Mouse (Mus musculus) intestine, postnatal 0 days (tissue): ENCODE measurements at regions not wholly inside any gene's neighbourhood (a gene's known extent, or its start where the extent isn't known, plus 50 kb on each side); places are given as distances from the start of the nearest gene placed in this dataset.
"Not testable (repeated sequence)": the region's sequence is repeated elsewhere in the genome, so short reads cannot be mapped to it uniquely, and the experiment has no call there.

ENCODE experiments used
- ATAC-seq: fragments of 200-750 bp; cut with Nextera tagmentation; 2 replicates; pipeline ENCODE4 v1.8.0; 2017; ENCODE audit warnings: mild to moderate bottlenecking, moderate TSS enrichment, moderate library complexity
- H3K27ac ChIP-seq: fragments of 300-500 bp; sonication (generic); 2 replicates; pipeline ENCODE4 v1.5.1; 2014; ENCODE audit warnings: mild to moderate bottlenecking, low read depth, low read length, moderate library complexity
- H3K27me3 ChIP-seq: fragments of 300-500 bp; sonication (generic); replicated peaks from 2 replicates; pipeline ENCODE4 v1.6.1; 2014; ENCODE audit warnings: low read length, mixed read lengths; ENCODE audit not compliant: control insufficient read depth, insufficient read depth
- H3K36me3 ChIP-seq: fragments of 300-500 bp; sonication (generic); 2 replicates; pipeline ENCODE4 v1.6.1; 2014; ENCODE audit warnings: mild to moderate bottlenecking, moderate library complexity; ENCODE audit not compliant: control insufficient read depth, insufficient read depth
- H3K4me1 ChIP-seq: fragments of 300-500 bp; sonication (generic); replicated peaks from 2 replicates; pipeline ENCODE4 v1.6.1; 2014; ENCODE audit warnings: antibody characterized with exemption, low read length, mixed read lengths; ENCODE audit not compliant: control insufficient read depth, insufficient read depth
- H3K4me2 ChIP-seq: fragments of 300-500 bp; sonication (generic); replicated peaks from 2 replicates; pipeline ENCODE4 v1.6.1; 2014; ENCODE audit warnings: low read depth, mild to moderate bottlenecking, moderate library complexity
- H3K4me3 ChIP-seq: fragments of 300-500 bp; sonication (generic); 2 replicates; pipeline ENCODE4 v1.5.1; 2014; ENCODE audit warnings: low read depth, low read length
- H3K9ac ChIP-seq: fragments of 300-500 bp; sonication (generic); 2 replicates; pipeline ENCODE4 v1.6.1; 2014; ENCODE audit warnings: mild to moderate bottlenecking, low read depth, low read length
- H3K9me3 ChIP-seq: fragments of 300-500 bp; sonication (generic); 2 replicates; pipeline ENCODE4 v1.6.1; 2016; ENCODE audit warnings: mixed run types; ENCODE audit not compliant: control insufficient read depth
- CTCF ChIP-seq: sonication (generic); IDR thresholded peaks from 2 replicates; pipeline ENCODE4 v1.5.1; 2016; ENCODE audit warnings: low read depth, mild to moderate bottlenecking, control low read depth, antibody characterized with exemption, moderate library complexity
- WGBS: fragments of 180-500 bp; shearing (Covaris S2); extraction: QIAGEN DNeasy Blood & Tissue Kit; methylation state at CpG from one replicate; pipeline ENCODE4 v1.1.7; 2014; 5-methylcytosine and 5-hydroxymethylcytosine counted together

GRCm38 (mm10) chr9:4061037-4061436, 248.2 kb downstream of the Aasdhppt start:
- TF ChIP-seq CTCF, result no peak
- no peaks in the 10 kb centered on the region for H3K36me3 ChIP-seq
- no peak for ATAC-seq
- no peak overlapping the region for H3K27ac ChIP-seq
- H3K9me3 ChIP-seq, result no peaks in the 10 kb centered on the region
- no peaks in the 10 kb centered on the region for H3K4me1 ChIP-seq
- H3K27me3 ChIP-seq, result no peaks in the 10 kb centered on the region
- no peak overlapping the region for H3K4me2 ChIP-seq
- H3K4me3 ChIP-seq, result no peak overlapping the region
- no peak overlapping the region for H3K9ac ChIP-seq

GRCm38 (mm10) chr9:4048749-4049148, 260.5 kb downstream of the Aasdhppt start:
- Histone ChIP-seq H3K36me3 (no peaks in the 10 kb centered on the region), H3K27me3 (no peaks in the 10 kb centered on the region), H3K4me2 (no peak overlapping the region), H3K9me3 (no peaks in the 10 kb centered on the region), H3K9ac (no peak overlapping the region), H3K4me3 (no peak overlapping the region), H3K4me1 (no peaks in the 10 kb centered on the region), H3K27ac (no peak overlapping the region)
- TF ChIP-seq CTCF, result no peak
- no peak for ATAC-seq

GRCm38 (mm10) chr9:4047654-4048053, 261.6 kb downstream of the Aasdhppt start:
- H3K4me2 ChIP-seq, ATAC-seq, H3K36me3 ChIP-seq, H3K4me3 ChIP-seq, H3K4me1 ChIP-seq, H3K9ac ChIP-seq, H3K27me3 ChIP-seq, H3K27ac ChIP-seq, H3K9me3 ChIP-seq: not testable (repeated sequence)
- WGBS, result 43% methylated on average over 1 of the region's 1 CpGs

GRCm38 (mm10) chr9:4040871-4041665, 268.2 kb downstream of the Aasdhppt start:
- no peak overlapping the region for H3K4me3 ChIP-seq
- H3K9me3 ChIP-seq, result no peaks in the 10 kb centered on the region
- H3K27ac ChIP-seq, result no peak overlapping the region
- 86% methylated on average over 1 of the region's 1 CpGs for WGBS
- ATAC-seq, result no peak
- no peak overlapping the region for H3K9ac ChIP-seq
- H3K36me3 ChIP-seq, result no peaks in the 10 kb centered on the region
- no peak for TF ChIP-seq CTCF
- H3K4me2 ChIP-seq, result no peak overlapping the region
- H3K27me3 ChIP-seq, result no peaks in the 10 kb centered on the region
- no peaks in the 10 kb centered on the region for H3K4me1 ChIP-seq

- not testable (repeated sequence) for H3K4me3 ChIP-seq, ATAC-seq
- WGBS, result 89% methylated on average over 3 of the region's 3 CpGs
Measured at GRCm38 (mm10) chr9:4027181-4027580, 282.1 kb downstream of the Aasdhppt start.

GRCm38 (mm10) chr9:4020093-4020492, 289.2 kb downstream of the Aasdhppt start:
- Histone ChIP-seq H3K27me3 (no peaks in the 10 kb centered on the region), H3K36me3 (no peaks in the 10 kb centered on the region), H3K4me3 (no peak overlapping the region), H3K4me2 (no peak overlapping the region), H3K27ac (no peak overlapping the region), H3K9ac (no peak overlapping the region), H3K9me3 (no peaks in the 10 kb centered on the region), H3K4me1 (no peaks in the 10 kb centered on the region)
- WGBS, result 71% methylated on average over 2 of the region's 2 CpGs
- TF ChIP-seq CTCF, result no peak
- ATAC-seq, result no peak

More at GRCm38 (mm10) chr9:4027181-4027580, 282.1 kb downstream of the Aasdhppt start:
- H3K27me3 ChIP-seq, H3K4me1 ChIP-seq, H3K4me2 ChIP-seq, H3K36me3 ChIP-seq, H3K9me3 ChIP-seq, H3K9ac ChIP-seq, H3K27ac ChIP-seq: not testable (repeated sequence)

- H3K27me3 ChIP-seq, result no peaks in the 10 kb centered on the region
- no peaks in the 10 kb centered on the region for H3K4me1 ChIP-seq
- no peak overlapping the region for H3K4me3 ChIP-seq
- no peak for TF ChIP-seq CTCF
- no peaks in the 10 kb centered on the region for H3K36me3 ChIP-seq
- H3K9me3 ChIP-seq, result no peaks in the 10 kb centered on the region
- H3K9ac ChIP-seq, result no peak overlapping the region
- H3K4me2 ChIP-seq, result no peak overlapping the region
- 83% methylated on average over 3 of the region's 3 CpGs for WGBS
- ATAC-seq, result no peak
- no peak overlapping the region for H3K27ac ChIP-seq
Measured at GRCm38 (mm10) chr9:3996686-3997085, 312.6 kb downstream of the Aasdhppt start.

GRCm38 (mm10) chr9:3988383-3988782, 320.9 kb downstream of the Aasdhppt start:
- 74% methylated on average over 3 of the region's 3 CpGs for WGBS
- not testable (repeated sequence) for H3K27ac ChIP-seq, H3K36me3 ChIP-seq, ATAC-seq, H3K9ac ChIP-seq, H3K4me3 ChIP-seq, H3K9me3 ChIP-seq, H3K27me3 ChIP-seq, H3K4me2 ChIP-seq, H3K4me1 ChIP-seq

- not testable (repeated sequence) for H3K27me3 ChIP-seq, H3K9ac ChIP-seq, H3K4me3 ChIP-seq, H3K36me3 ChIP-seq, H3K4me2 ChIP-seq, ATAC-seq, H3K4me1 ChIP-seq, H3K9me3 ChIP-seq, H3K27ac ChIP-seq
- WGBS, result 71% methylated on average over 1 of the region's 1 CpGs
Measured at GRCm38 (mm10) chr9:3987971-3988370, 321.3 kb downstream of the Aasdhppt start.
